Mouse (Mus musculus) layer of hippocampus, adult 6 months (tissue): ENCODE measurements around the gene Gng8. TPM values are rescaled to one million over a fixed set of nuclear protein-coding genes. Genes with fewer than 3 reads are reported as not detected.

Source experiments
- long read RNA-seq, 2 experiments: library from polyadenylated mRNA; unstranded; transcript quantifications; one replicate each; pipeline ENCODE4 v2.0.0; 2019 to 2020
- polyA plus RNA-seq: library from polyadenylated mRNA; unstranded; fragments of <200 nt; fragmentation: Nextera tagmentation; gene quantifications from 2 replicates; pipeline ENCODE4 v1.2.3, GENCODE M21; 2021

The Gng8 gene
- 4.5 and 5.7 TPM in 2 replicates for polyA plus RNA-seq
- long read RNA-seq, experiment 1, partial matches to known transcripts: 0 of 1 reads
- long read RNA-seq, experiment 1, other reads (novel, unspliced or antisense): 0 of 1 reads
- long read RNA-seq, experiment 2, partial matches to known transcripts: 0 of 1 reads
- long read RNA-seq, experiment 2, other reads (novel, unspliced or antisense): 0 of 1 reads

DNA sequence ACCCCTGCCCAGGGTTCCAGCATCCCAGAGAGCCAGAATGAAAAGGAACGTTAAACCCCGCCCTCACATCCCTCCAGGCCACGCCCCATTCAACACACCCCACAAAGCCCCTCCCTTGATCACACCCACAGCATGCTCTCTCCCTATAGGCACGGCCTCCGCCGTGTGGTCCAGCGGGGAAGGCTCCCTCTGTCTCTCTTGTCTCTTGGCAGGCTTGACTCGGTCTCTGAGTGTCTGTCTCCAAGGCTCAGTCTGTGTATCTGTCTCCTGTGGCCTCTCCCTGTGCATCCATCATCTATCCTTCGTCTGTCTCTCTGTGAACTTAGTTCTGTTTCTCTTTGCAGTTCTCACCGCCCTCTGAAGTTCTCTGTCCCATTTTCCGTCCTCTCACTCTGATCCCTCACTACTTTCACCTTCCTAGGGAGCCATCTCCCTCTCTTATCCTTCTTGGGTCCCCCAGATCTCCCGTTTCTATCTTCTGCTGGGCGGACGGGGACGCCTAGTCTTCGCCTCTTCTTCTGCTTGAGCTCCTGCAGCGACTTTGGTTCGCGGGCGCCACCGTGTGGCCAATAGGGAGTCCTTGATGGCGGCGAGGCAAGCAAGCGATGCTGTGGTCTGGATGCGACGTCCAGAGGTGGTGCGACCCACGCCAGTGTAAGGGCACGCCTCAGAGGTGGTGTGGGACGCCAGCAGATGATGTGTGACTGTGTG is at the start of gene Gng8:
Gng8 (plus strand) TSS at position 146 of the 711 bp plus-strand sequence.

DNA sequence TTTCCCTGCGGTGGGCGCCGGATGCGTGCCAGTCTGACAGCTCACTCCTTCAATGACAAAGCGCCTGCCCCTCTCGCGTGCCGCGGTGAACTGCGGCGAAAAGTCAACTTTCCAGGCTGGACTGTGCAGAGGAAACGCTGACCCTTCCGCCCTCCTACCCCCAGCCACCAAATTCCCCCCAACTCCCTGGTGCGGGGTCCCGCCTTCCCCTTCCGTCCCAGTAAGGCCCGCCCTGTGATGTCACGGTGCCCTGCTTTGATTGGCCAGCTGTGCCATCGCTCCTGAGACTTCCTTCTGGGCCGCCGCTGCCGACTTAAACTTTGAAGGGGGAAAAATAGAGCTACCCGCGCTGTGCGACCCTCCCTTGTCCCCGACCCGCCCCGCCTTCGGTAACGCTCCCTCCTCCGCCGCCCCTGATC is 48.9 kb upstream of the Gng8 start, which contains the start of gene Prkd2:
Prkd2 (plus strand) TSS at position 258 of the 419 bp plus-strand sequence.

GRCm38 (mm10) chr7:16875310-16875325 is 16.5 kb upstream of the Gng8 start, which contains the start of gene Dact3:
Gene Dact3 (plus strand): TSS chr7:16875317.

DNA sequence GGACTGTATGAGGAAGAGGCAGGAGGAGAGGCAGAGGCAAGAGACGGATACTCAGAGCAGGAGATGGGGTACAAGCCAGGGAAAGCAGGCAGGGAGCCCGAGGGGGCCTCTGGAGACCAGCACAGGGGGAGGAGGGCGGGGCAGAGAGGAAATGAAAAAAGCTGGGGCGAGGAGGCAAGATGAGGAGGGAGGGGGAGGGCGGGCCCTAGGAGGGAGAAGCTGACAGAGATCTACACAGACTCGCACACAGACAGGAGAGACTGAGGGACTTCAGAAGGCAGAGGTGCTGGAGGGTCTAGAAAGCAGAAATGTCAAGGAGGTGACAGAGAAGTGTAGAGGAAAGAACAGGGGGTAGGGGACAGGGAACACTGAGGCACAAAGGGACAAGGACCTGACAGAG is 14.7 kb downstream of the Gng8 start, which contains the start of gene Ptgir:
Ptgir (plus strand) TSS at position 210 of the 400 bp plus-strand sequence.

DNA sequence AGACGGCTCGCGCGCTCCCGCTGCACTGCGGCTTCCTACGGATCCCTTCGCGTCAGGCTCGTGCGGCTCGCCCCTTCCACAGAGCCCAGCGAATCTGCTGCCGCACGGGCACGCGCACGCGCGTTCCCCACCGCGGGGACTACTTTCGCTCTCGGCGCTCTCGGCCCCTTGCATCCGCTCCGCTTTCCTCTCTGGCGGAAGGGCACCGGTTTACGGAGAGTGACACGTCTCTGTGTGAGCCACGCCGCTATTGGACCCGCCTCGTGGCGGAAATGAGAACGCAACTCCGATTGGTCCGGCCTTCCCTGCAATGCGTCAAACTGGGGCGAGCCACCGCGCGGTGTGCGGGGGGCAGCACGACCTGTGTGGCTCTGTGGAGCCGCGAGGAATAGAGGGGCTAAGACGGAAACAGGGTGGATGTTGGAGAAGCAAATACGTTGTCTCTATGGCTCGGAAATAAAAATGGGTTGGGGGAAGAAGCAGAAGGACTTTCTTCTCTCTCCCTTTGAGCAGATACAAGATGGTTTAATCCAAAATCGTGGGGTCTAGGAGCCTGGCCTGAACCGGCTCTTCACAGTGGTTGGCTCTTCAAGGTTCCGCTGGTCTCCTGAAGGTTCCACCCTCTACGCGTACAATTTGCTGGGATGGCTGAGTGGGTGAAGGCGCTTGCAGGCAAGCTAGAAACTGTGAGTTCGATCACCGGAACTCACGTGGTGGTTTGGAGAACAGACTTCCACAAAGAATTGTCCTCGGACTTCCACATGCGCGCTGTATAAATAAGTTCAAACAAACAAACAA is 32.6 kb downstream of the Gng8 start, which contains the start of gene Calm3:
Calm3 (minus strand) TSS at position 78 of the 798 bp plus-strand sequence.

GRCm38 (mm10) chr7:16944061-16944807 is 52.6 kb downstream of the Gng8 start, which contains the start of gene Pnmal2:
Gene Pnmal2 (plus strand): TSS chr7:16944682.

Other genes with a start within 250 kb of the Gng8 start
- gene Ceacam15, start 216.1 kb upstream of the Gng8 start, polyA plus RNA-seq: 0.13 TPM in 1 of 2 replicates, not detected in the other
- gene Ceacam9, start 169.9 kb upstream of the Gng8 start, polyA plus RNA-seq: 0.10 TPM in 1 of 2 replicates, not detected in the other
- gene Ap2s1, start 153.4 kb upstream of the Gng8 start, polyA plus RNA-seq: 475 and 500 TPM in 2 replicates
- gene Slc1a5, start 110.4 kb upstream of the Gng8 start, polyA plus RNA-seq: 0.74 and 1.3 TPM in 2 replicates
- gene Strn4, start 75.9 kb upstream of the Gng8 start, polyA plus RNA-seq: 50.3 and 63.2 TPM in 2 replicates
- 20.2 and 23.1 TPM in 2 replicates for gene Fkrp, start 75.1 kb upstream of the Gng8 start, polyA plus RNA-seq
- 0.85 and 0.94 TPM in 2 replicates for gene Prkd2, start 48.9 kb upstream of the Gng8 start, polyA plus RNA-seq
- 9.3 and 10.3 TPM in 2 replicates for gene Dact3, start 16.5 kb upstream of the Gng8 start, polyA plus RNA-seq
- gene Ptgir, start 14.7 kb downstream of the Gng8 start, polyA plus RNA-seq: 0.05 and 0.08 TPM in 2 replicates
- 493 and 510 TPM in 2 replicates for gene Calm3, start 32.3 kb downstream of the Gng8 start, polyA plus RNA-seq
- 112 and 113 TPM in 2 replicates for gene Pnmal2, start 52.9 kb downstream of the Gng8 start, polyA plus RNA-seq
- gene Pnmal1, start 67.9 kb downstream of the Gng8 start, polyA plus RNA-seq: 64.1 and 64.5 TPM in 2 replicates
- 9.1 and 9.2 TPM in 2 replicates for gene Gm42372, start 91.3 kb downstream of the Gng8 start, polyA plus RNA-seq
- 0.35 and 0.38 TPM in 2 replicates for gene Ccdc8, start 100.9 kb downstream of the Gng8 start, polyA plus RNA-seq
- gene Ppp5c, start 136.1 kb downstream of the Gng8 start, polyA plus RNA-seq: 126 and 137 TPM in 2 replicates
- 0.30 and 0.78 TPM in 2 replicates for gene Hif3a, start 170.6 kb downstream of the Gng8 start, polyA plus RNA-seq
- 1.9 and 2.7 TPM in 2 replicates for gene Psg16, start 182.3 kb downstream of the Gng8 start, polyA plus RNA-seq